Mouse (Mus musculus) gastrocnemius, postnatal 14 days (tissue): ENCODE data around the gene Tob1. TPM values are rescaled to one million over a fixed set of nuclear protein-coding genes. Genes with fewer than 3 reads are reported as not detected.

ENCODE experiments used
- DNase-seq: peaks from one replicate; pipeline ENCODE4 v3.0.0; 2021; ENCODE audit warnings: mixed read lengths
- intact Hi-C: fragments of 180-260 bp; cut with DNase I; formaldehyde crosslinking; loops from one replicate; pipeline ENCODE4 v1.15.1; 2025; ENCODE audit warnings: low total_unique reads
- total RNA-seq, 2 experiments: library from RNA; stranded (reverse); gene quantifications; 2 replicates each; pipeline ENCODE4 v1.2.3; 2021

Gene Tob1
- total RNA-seq, 2 experiments from 2014 or later: 133 to 139 TPM

GRCm38 (mm10) chr11:94193109-94193508 lies 18.1 kb upstream of the Tob1 start:
- intact Hi-C loops: no loop called here
- no peak for DNase-seq

- no peak for DNase-seq
- intact Hi-C loops: loop anchor here (5.0 kb wide), 1 partner anchor 49 kb away; no protein-coding TSS in a partner anchor
These were observed 14.9 kb upstream of the Tob1 start for GRCm38 (mm10) chr11:94196311-94196710.

DNA sequence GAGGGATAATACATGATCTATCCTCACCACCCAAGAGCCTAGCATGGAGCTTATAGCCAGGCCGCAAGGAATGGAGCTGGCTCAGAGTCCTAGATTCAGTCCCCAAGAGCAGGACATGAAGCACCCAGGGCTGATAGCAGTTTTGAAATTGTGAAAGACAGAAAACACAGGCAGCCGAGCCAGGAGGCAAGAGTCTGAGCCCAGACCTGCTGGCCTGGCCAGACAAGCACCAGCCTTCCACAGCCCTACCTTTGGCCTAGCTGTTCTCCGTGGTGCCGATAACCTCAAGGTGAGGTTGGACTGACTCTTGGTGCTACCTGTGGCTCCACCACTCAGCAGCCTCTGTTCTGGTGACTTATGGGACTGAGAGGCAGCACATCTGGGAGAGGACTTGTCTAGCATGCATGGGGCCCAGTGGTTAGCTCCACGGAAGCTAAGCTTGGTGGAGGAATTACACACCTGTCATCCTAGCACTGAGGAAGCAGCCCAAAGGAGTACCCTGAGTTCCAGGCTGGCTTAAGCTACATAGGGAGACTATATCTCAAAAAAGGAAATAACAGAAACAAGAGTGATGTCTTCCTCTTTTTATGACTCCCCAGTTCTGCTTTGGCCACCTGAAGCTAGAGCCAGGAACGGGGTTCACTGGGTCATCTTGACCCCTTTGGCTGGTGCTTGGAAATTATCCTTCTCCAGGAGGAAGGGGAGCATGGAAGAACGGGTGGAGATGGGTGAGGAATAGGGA lies 12.7 kb upstream of the Tob1 start:
- DNase-seq: no peak
- intact Hi-C loops: loop anchor here (5.0 kb wide), 1 partner anchor 51 kb away; no protein-coding TSS in a partner anchor

GRCm38 (mm10) chr11:94199771-94200170 lies 11.5 kb upstream of the Tob1 start:
- intact Hi-C loops: loop anchor here (5.0 kb wide), 1 partner anchor 52 kb away; no protein-coding TSS in a partner anchor

DNA sequence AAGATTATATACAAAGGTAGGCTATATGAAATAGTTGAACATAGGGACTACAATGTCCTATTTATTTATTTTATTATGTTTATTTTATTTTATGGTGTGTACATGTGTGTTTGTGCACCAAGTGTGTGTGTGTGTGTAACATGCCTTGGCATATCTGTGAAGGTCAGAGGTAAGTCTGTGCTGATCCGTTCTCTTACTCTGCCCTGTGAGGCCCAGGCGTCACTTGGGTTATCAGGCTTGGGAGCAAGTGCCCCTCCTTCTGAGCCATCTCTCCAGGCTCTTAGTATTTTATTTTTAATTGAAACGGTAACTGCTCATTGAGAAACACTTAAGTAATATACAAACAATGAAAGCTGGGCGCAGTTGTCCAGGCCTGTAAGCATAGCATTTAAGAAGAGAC lies 10.8 kb upstream of the Tob1 start:
- DNase-seq: no peak
- intact Hi-C loops: no loop called here

More at GRCm38 (mm10) chr11:94199771-94200170, 11.5 kb upstream of the Tob1 start:
- no peak for DNase-seq

GRCm38 (mm10) chr11:94202106-94202505 lies 9.1 kb upstream of the Tob1 start:
- intact Hi-C loops: no loop called here
- DNase-seq: no peak

DNA sequence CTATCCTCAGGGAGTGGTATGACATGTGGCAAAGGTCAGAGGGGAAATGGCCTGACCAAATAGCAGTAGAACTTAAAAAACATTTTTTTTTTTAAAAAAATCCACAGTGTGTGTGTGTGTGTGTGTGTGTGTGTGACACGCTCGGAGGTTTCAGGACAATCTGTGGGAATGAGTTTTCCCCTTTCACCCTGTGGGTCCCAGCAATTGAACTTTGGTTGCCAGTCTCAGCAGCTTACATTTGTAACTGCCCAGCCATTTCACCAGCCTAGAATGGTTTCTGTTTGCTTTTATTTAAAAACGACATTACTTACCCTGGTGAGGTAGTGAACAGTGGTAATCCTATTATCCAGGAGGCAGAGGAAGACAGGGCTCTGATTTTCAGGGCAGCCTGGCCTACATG lies 8.2 kb upstream of the Tob1 start:
- no peak for DNase-seq
- intact Hi-C loops: no loop called here

DNA sequence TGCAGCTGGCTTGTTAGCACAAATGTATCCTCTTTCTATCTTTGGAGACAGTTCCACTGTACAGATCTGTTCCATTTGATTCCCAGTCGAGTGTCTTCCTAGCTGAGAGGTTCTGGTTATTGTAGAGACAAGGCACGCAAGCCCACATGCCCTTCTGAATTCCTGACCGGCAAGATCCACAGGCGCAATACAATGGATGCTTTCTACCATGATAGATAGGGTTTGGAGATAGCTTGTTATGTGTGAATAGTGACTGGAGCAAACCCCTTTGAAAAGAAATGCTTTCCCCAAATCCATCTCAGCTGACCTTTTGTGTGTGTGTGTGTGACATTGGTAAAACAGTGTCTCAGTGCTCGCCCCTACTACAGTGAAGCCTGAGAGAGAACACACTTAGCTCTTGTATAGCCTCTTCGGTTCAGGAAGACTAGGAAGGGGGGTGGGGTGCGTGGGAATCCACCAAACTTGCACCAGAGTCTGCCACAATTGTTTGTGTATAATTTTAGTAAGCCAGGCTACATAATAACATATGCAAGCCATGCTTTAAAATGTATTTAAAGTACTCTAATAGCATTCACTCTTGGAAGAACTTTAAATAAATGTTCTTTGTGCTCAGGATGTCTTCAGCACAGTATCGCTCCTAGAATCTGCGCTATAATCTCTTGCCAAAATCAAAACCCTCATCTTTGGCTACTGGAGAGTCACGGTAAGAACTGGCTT lies 4.7 kb upstream of the Tob1 start:
- DNase-seq: no peak

DNA sequence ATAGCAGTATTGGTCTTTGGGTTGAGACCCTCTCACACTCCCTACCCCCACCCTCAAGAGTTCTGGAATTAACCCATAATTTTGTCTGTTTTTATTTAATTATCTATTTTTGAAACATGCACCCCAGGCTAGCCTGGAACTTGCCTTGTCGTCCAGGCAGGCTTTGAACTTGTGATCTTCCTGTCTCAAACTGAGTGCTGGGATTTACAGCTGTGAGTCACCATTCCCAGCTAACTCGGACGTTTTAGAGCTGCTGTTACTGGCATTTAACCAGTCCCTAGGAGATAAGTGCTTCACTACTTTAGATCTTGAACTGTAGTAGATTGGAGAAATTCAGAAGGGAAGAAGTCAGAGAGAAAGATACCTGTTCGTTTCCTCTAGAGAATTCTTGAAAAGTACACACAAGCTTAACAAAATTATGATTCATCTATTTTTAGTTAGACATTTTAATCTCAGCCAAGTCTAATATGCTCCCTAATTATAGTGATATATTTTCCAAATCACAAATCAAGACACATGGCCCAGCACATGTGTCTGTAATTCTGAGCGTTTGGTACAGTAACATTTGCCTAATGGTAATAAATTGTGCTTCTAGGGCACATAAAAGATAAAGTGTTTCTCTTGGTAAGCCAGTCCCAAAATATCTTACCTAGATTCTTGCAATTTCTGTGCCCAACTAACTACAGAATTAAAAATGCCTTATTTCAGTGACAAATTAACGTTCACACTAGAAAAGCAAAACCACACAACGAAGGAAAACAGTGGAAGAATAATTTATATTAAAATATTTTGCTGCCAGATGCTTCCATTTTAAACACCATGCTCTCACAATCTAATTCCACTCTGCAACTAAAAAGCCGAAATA lies 2.2 kb upstream of the Tob1 start:
- intact Hi-C loops: loop anchor here (5.0 kb wide), 1 partner anchor 42 kb away; no protein-coding TSS in a partner anchor

More for the DNA sequence above, 4.7 kb upstream of the Tob1 start:
- intact Hi-C loops: loop anchor here (5.0 kb wide), 1 partner anchor 39 kb away; no protein-coding TSS in a partner anchor

GRCm38 (mm10) chr11:94209695-94210131 lies 1.5 kb upstream of the Tob1 start:
- intact Hi-C loops: loop anchor here (5.0 kb wide), 2 partner anchors 42 to 72 kb away; no protein-coding TSS in a partner anchor
- no peak for DNase-seq

More for the DNA sequence above, 2.2 kb upstream of the Tob1 start:
- DNase-seq: no peak

DNA sequence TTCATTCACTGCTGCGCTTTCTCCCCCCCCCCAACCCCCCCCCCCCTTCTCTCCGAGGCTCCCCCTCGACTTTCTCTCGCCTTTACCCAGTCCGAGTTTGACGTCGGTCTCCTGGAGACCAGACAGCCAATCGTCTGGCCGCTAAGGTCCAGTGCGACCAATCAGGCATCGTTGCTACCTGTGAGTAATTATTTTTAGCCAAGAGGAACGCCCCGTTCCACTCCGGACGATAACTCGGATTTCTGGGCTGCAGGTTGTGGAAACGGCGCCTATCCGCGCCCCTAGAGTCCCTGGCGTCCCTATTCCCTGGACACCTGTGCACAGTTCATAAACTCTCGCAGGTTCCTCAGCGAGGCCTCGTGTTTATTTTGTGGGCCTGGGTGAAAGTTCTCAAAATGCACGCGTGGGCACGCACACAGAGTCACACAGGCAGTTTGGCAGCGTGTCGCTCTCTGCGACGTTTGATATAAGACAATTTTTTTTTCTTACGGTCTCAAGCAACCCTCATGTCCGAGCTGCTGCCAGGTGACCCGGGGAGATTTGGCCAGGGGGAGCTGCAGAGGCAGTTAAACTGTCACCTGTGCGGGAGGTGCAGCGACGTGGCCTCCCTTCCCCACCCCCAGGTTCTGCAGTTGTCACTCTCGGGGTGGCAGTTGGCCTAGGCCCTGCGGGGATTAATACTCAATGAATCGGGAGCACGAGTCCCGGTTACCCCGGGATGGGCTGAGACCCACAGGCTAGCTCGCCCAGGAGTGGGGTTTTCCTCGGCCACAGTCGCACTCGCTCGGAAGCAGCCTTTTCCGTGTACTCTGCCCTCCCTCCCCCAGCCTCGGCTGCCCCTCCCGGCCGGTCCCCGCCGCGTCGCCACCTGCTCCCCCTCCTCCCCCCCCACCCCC lies 815 bp upstream of the Tob1 start:
- intact Hi-C loops: loop anchor here (5.0 kb wide), 1 partner anchor 73 kb away; no protein-coding TSS in a partner anchor
- peak; percentile 86 for DNase-seq

- intact Hi-C loops: loop anchor here (5.0 kb wide), 1 partner anchor 75 kb away; no protein-coding TSS in a partner anchor
- DNase-seq: peak; percentile 88
These were observed 616 bp downstream of the Tob1 start for GRCm38 (mm10) chr11:94211651-94212488.

DNA sequence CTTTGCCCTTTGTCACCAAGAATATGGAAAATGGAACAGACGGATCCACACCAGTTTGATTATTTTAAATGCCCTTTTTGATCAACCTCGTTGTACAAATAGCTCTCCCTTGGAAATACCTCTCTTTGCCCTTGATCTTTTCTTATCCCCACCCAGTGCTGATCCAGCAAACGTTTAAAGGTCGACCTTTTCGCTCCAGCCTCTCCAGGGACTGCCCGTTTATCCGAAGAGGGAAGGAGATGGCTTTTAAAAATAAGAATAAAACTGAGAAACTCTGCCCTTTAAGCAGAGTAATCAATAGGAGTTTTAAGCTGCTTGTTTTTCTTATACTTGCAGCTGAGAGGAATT lies 1.2 kb downstream of the Tob1 start:
- no peak for DNase-seq
- intact Hi-C loops: loop anchor here (5.0 kb wide), 1 partner anchor 75 kb away; no protein-coding TSS in a partner anchor

DNA sequence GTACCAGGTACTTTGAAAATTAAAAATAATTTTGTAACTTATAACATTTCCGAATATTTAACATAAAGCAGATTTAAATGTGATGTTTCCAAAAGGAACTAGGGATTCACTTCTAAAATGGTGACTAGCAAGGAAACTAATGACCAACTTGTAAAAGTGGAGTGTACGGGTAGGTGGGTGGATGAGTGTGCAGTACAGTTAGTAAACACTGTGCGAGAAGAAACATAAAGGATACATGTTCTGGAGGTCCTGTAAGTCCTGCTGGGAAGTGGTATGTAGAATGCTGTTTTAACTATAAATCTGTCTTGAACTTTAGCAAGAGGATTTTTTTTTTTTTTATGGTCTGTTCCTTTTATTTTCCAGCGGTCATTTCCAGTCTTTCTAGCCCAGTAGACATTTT lies 1.7 kb downstream of the Tob1 start:
- intact Hi-C loops: loop anchor here (5.0 kb wide), 1 partner anchor 76 kb away; no protein-coding TSS in a partner anchor
- no peak for DNase-seq

DNA sequence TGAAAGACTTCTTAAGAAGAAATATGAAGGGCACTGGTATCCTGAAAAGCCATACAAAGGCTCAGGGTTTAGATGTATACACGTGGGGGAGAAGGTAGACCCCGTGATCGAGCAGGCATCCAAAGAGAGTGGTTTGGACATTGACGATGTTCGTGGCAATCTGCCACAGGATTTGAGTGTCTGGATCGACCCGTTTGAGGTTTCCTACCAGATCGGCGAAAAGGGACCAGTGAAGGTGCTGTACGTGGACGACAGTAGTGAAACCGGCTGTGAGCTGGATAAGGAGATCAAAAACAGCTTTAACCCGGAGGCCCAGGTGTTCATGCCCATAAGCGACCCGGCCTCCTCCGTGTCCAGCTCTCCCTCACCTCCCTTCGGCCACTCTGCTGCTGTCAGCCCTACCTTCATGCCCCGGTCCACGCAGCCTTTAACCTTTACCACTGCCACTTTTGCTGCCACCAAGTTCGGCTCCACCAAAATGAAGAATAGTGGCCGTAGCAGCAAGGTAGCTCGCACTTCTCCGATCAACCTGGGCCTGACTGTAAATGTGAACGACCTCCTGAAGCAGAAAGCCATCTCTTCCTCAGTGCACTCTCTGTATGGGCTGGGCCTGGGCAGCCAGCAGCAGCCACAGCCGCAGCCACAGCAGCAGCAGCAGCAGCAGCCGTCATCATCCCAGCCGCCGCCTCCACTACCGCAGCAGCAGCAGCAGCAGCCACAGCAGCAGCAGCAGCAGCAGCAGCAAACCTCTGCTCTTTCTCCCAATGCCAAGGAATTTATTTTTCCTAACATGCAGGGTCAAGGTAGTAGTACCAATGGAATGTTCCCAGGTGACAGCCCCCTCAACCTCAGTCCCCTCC lies 2.7 kb downstream of the Tob1 start:
- DNase-seq: no peak
- intact Hi-C loops: loop anchor here (5.0 kb wide), 1 partner anchor 77 kb away; no protein-coding TSS in a partner anchor

GRCm38 (mm10) chr11:94215581-94215980 lies 4.3 kb downstream of the Tob1 start:
- no peak for DNase-seq
- intact Hi-C loops: no loop called here

- intact Hi-C loops: no loop called here
These were observed 5.0 kb downstream of the Tob1 start for GRCm38 (mm10) chr11:94216247-94216646.

More at GRCm38 (mm10) chr11:94216247-94216646, 5.0 kb downstream of the Tob1 start:
- no peak for DNase-seq
